Comparison of ENCODE assay signal across 10 mouse cellular contexts in genomic region chr19:45208438-45209060, GRCm38 (mm10). TPM values are rescaled to one million over a fixed set of nuclear protein-coding genes. Genes with fewer than 3 reads are reported as not detected.
DNase-seq lines count a peak whose midpoint lies in the region; ATAC-seq and TF ChIP-seq lines count a peak whose summit lies in the region.
"Had no signal": no experiment of that assay in that cellular context is flagged by ENCODE, and none has a peak within 500 bp of the region (broad histone marks: within the 10 kb centered on the region; RNA-seq: fewer than 3 reads in every experiment).

No protein-coding gene starts in this region.

- H3K36me3 ChIP-seq in E14TG2a.4 (ENCODE audit: insufficient read depth, low read length): no peaks in the 10 kb centered on the region
- H3K36me3 ChIP-seq in forebrain, embryonic 13.5 days (ENCODE audit: poor library complexity, severe bottlenecking): no peaks in the 10 kb centered on the region
- no peaks in the 10 kb centered on the region for H3K36me3 ChIP-seq in liver, embryonic 13.5 days

- 25% methylated on average over 22 of the region's 22 CpGs for WGBS in forebrain, embryonic 13.5 days
- WGBS in liver, embryonic 13.5 days (ENCODE audit: insufficient replicate concordance): 21% methylated on average over 22 of the region's 22 CpGs

- no peaks in the 10 kb centered on the region for H3K9me3 ChIP-seq in E14TG2a.4 (ENCODE audit: low read length)
- H3K9me3 ChIP-seq in forebrain, embryonic 13.5 days (replicated peaks): no peaks in the 10 kb centered on the region
- H3K9me3 ChIP-seq in liver, embryonic 13.5 days (replicated peaks): no peaks in the 10 kb centered on the region; the same call in 1 of the 2 replicates

- peak overlapping the region; percentile 11; the same call in 1 of the 2 replicates for H3K4me2 ChIP-seq in forebrain, embryonic 13.5 days
- H3K4me2 ChIP-seq in liver, embryonic 13.5 days: peak overlapping the region; percentile 38

- intact Hi-C loops in gastrocnemius, adult 2 months (cut with DNase I): no loop called here

- H3K4me1 ChIP-seq in E14TG2a.4 (replicated peaks; ENCODE audit: low read depth, low read length): peaks cover 37% of the 10 kb centered on the region
- 0 out of 2 replicates have a peak, but pooled peaks cover 5% of the 10 kb centered on the region for H3K4me1 ChIP-seq in forebrain, embryonic 13.5 days
- 0 out of 2 replicates have a peak, but pooled peaks cover 3% of the 10 kb centered on the region for H3K4me1 ChIP-seq in liver, embryonic 13.5 days (replicated peaks)

- H3K9ac ChIP-seq in forebrain, embryonic 13.5 days: no peak overlapping the region
- H3K9ac ChIP-seq in liver, embryonic 13.5 days: no peak overlapping the region

- no peak for TF ChIP-seq CTCF in gastrocnemius, adult 2 months (IDR thresholded peaks at IDR 0.05)
- no peak for TF ChIP-seq CTCF in E14TG2a.4 (conservative IDR thresholded peaks at IDR 0.05; ENCODE audit: low read length)

- peak overlapping the region; percentile 67 for H3K4me3 ChIP-seq in gastrocnemius, adult 2 months
- peak overlapping the region; percentile 62 for H3K4me3 ChIP-seq in E14TG2a.4 (replicated peaks; ENCODE audit: low read length)
- H3K4me3 ChIP-seq in forebrain, embryonic 13.5 days: no peak overlapping the region
- peak overlapping the region; percentile 14; the same call in 1 of the 2 replicates for H3K4me3 ChIP-seq in liver, embryonic 13.5 days (replicated peaks)

- H3K27me3 ChIP-seq in E14TG2a.4 (ENCODE audit: insufficient read depth, low read length): peaks cover 11% of the 10 kb centered on the region
- peaks cover 33% of the 10 kb centered on the region for H3K27me3 ChIP-seq in forebrain, embryonic 13.5 days
- H3K27me3 ChIP-seq in liver, embryonic 13.5 days: peaks cover 26% of the 10 kb centered on the region

- no peak for DNase-seq in gastrocnemius, adult 2 months
- no peak for DNase-seq in gastrocnemius, adult 18-20 months (ENCODE audit: low spot score)
- DNase-seq in liver, embryonic 13.5 days: no peak
- DNase-seq in natural killer cell, adult 2 months (ENCODE audit: low spot score in 2 of 2): no peak
- no peak for DNase-seq in cerebellum, adult 11 months

- H3K27ac ChIP-seq in gastrocnemius, adult 2 months: peak overlapping the region; percentile 16; the same call in 1 of the 2 replicates
- no peak overlapping the region for H3K27ac ChIP-seq in forebrain, embryonic 13.5 days
- no peak overlapping the region for H3K27ac ChIP-seq in liver, embryonic 13.5 days
- H3K27ac ChIP-seq: macrophage had no signal

- no peak for ATAC-seq in forebrain, embryonic 13.5 days
- ATAC-seq in liver, embryonic 13.5 days (ENCODE audit: low read depth): no peak
- no peak; the same call in 1 of the 2 replicates for ATAC-seq in granulocyte monocyte progenitor cell, adult 5-6 weeks (replicated peaks; ENCODE audit: poor library complexity, severe bottlenecking)

RNA-seq across cellular contexts. Expression of gene Lbx1, which starts 27.1 kb away (rescaled TPM):
- total RNA-seq in gastrocnemius, adult 2 months (2021): 10 to 100 TPM; 46.0 to 66.8 TPM
- 10 to 100 TPM; 62.4 to 63.1 TPM for total RNA-seq in gastrocnemius, adult 18-20 months (2021)
- not detected in 2 replicates for polyA plus RNA-seq in forebrain, embryonic 13.5 days (2015; fragmentation: Nextera tagmentation; extraction: Ambion mirVana)
- 0.05 TPM in 1 of 2 replicates, not detected in the other for polyA plus RNA-seq in liver, embryonic 13.5 days (2015; fragmentation: Nextera tagmentation; extraction: Ambion mirVana)
- total RNA-seq in granulocyte monocyte progenitor cell, adult 5-6 weeks (2014; fragmentation: Nextera tagmentation): not detected in 2 replicates
- total RNA-seq in granulocyte monocyte progenitor cell, adult 5-6 weeks (2017): not detected in 2 replicates
- polyA plus RNA-seq: macrophage had no signal

RNA-seq across cellular contexts. Expression of gene Tlx1, which starts 58.1 kb away (rescaled TPM):
- total RNA-seq in gastrocnemius, adult 2 months (2021): not detected
- total RNA-seq in gastrocnemius, adult 18-20 months (2021): not detected
- 0.14 TPM in 1 of 2 replicates, not detected in the other for polyA plus RNA-seq in forebrain, embryonic 13.5 days (2015; fragmentation: Nextera tagmentation; extraction: Ambion mirVana)
- not detected in 2 replicates for polyA plus RNA-seq in liver, embryonic 13.5 days (2015; fragmentation: Nextera tagmentation; extraction: Ambion mirVana)
- not detected in 2 replicates for total RNA-seq in granulocyte monocyte progenitor cell, adult 5-6 weeks (2014; fragmentation: Nextera tagmentation)
- total RNA-seq in granulocyte monocyte progenitor cell, adult 5-6 weeks (2017): not detected in 2 replicates
- polyA plus RNA-seq: C2C12, macrophage had no signal

Comparison
In these comparisons a context has a peak if more than half of its experiments do, and no peak if none do; other contexts are left out.
1. RNA of gene Lbx1, which starts 27.1 kb away (total RNA-seq): 46.0 to 66.8 TPM in gastrocnemius, adult 2 months and 62.4 to 63.1 TPM in gastrocnemius, adult 18-20 months; not detected in granulocyte monocyte progenitor cell, adult 5-6 weeks; every median in the first group is over 10 times any median in the second.